Mouse (Mus musculus): ENCODE measurements around the gene Washc4.

- TF ChIP-seq CTCF (IDR thresholded peaks at IDR 0.05; ENCODE audit: insufficient read depth, low read depth, low read length) (no peak), POLR2A (IDR thresholded peaks at IDR 0.05; ENCODE audit: insufficient read depth, low read depth, low read length) (no peak)
Measured at GRCm38 (mm10) chr10:83608596-83608995, 65.0 kb downstream of the Washc4 start.
